Mouse (Mus musculus): ENCODE data around the gene Trub2. TPM values are rescaled to one million over a fixed set of nuclear protein-coding genes. Genes with fewer than 3 reads are reported as not detected.

Trub2 gene
- total and polyA plus RNA-seq, 3 experiments, result 40.9 to 44.7 TPM; not detected in 1

- H3K27ac ChIP-seq (ENCODE audit: control insufficient read depth, low read depth, low read length), result no peak overlapping the region
- H3K9me3 ChIP-seq (replicated peaks; ENCODE audit: insufficient read depth, low read length), result no peaks in the 10 kb centered on the region
- no peak overlapping the region for H3K9ac ChIP-seq (ENCODE audit: control insufficient read depth, low read depth, low read length, poor library complexity, severe bottlenecking)
- peaks cover 0 to 7% of the 10 kb centered on the region in 2 experiments; a peak in 2 of 4 replicates for H3K36me3 ChIP-seq (ENCODE audit: control insufficient read depth in 1 of 2, insufficient read depth in 2 of 2, low read length in 2 of 2)
- no peaks in the 10 kb centered on the region for H3K79me2 ChIP-seq (ENCODE audit: control insufficient read depth, insufficient read depth, low read length, poor library complexity)
- no peak for TF ChIP-seq RAD21 (IDR thresholded peaks at IDR 0.05; ENCODE audit: low read depth, low read length)
- TF ChIP-seq GABPA (IDR thresholded peaks at IDR 0.05; ENCODE audit: low read depth, low read length), result no peak
- TF ChIP-seq TAL1 (IDR thresholded peaks at IDR 0.05; ENCODE audit: low read length), result no peak
- TF ChIP-seq NRF1 (IDR thresholded peaks at IDR 0.05; ENCODE audit: insufficient read depth, low read depth, low read length, poor library complexity, severe bottlenecking), result no peak
- no peak for TF ChIP-seq MXI1 (IDR thresholded peaks at IDR 0.05; ENCODE audit: low read depth, low read length)
- no peak for TF ChIP-seq SIN3A (IDR thresholded peaks at IDR 0.05; ENCODE audit: low read length)
- no peak for TF ChIP-seq CHD2 (IDR thresholded peaks at IDR 0.05; ENCODE audit: low read length)
- no peak for TF ChIP-seq HCFC1 (IDR thresholded peaks at IDR 0.05; ENCODE audit: low read depth, low read length)
- no peak for TF ChIP-seq SMC3 (IDR thresholded peaks at IDR 0.05; ENCODE audit: low read depth, low read length)
- TF ChIP-seq POLR2AphosphoS2 (IDR thresholded peaks at IDR 0.05; ENCODE audit: low read length), result no peak
- no peak for TF ChIP-seq USF1 (IDR thresholded peaks at IDR 0.05; ENCODE audit: low read depth, low read length)
- no peak for TF ChIP-seq EP300 (IDR thresholded peaks at IDR 0.05; ENCODE audit: low read depth in 1 of 2, low read length in 2 of 2)
- TF ChIP-seq BHLHE40 (IDR thresholded peaks at IDR 0.05; ENCODE audit: borderline replicate concordance, low read depth, low read length), result no peak
- no peak for TF ChIP-seq GATA1 (IDR thresholded peaks at IDR 0.05; ENCODE audit: low read depth, low read length)
- no peak for TF ChIP-seq MAX (IDR thresholded peaks at IDR 0.05; ENCODE audit: low read length)
- TF ChIP-seq TBP (IDR thresholded peaks at IDR 0.05; ENCODE audit: low read depth, low read length), result no peak
- H3K4me1 ChIP-seq (ENCODE audit: control insufficient read depth in 1 of 2, insufficient read depth in 2 of 2, low read length in 2 of 2), result peaks cover 0 to 10% of the 10 kb centered on the region in 2 experiments; a peak in 3 of 4 replicates
- no peaks in the 10 kb centered on the region for H3K27me3 ChIP-seq (ENCODE audit: control insufficient read depth in 1 of 2, insufficient read depth in 2 of 2, low read length in 2 of 2)
- DNase-seq (ENCODE audit: low read depth, low spot score), result no peak
- H3K4me3 ChIP-seq (ENCODE audit: control insufficient read depth in 1 of 2, insufficient read depth in 1 of 2, low read depth in 2 of 2, low read length in 2 of 2), result no peak overlapping the region
Measured at GRCm38 (mm10) chr2:29768901-29769300, 19.4 kb downstream of the Trub2 start.

- Histone ChIP-seq H3K9ac (ENCODE audit: control insufficient read depth, low read depth, low read length, poor library complexity, severe bottlenecking) (no peak overlapping the region), H3K27ac (ENCODE audit: control insufficient read depth, low read depth, low read length) (no peak overlapping the region), H3K4me1 (ENCODE audit: control insufficient read depth in 1 of 2, insufficient read depth in 2 of 2, low read length in 2 of 2) (peaks cover 0 to 3% of the 10 kb centered on the region in 2 experiments; a peak in 2 of 4 replicates), H3K9me3 (replicated peaks; ENCODE audit: insufficient read depth, low read length) (no peaks in the 10 kb centered on the region), H3K79me2 (ENCODE audit: control insufficient read depth, insufficient read depth, low read length, poor library complexity) (no peaks in the 10 kb centered on the region), H3K27me3 (ENCODE audit: control insufficient read depth in 1 of 2, insufficient read depth in 2 of 2, low read length in 2 of 2) (no peaks in the 10 kb centered on the region), H3K36me3 (ENCODE audit: control insufficient read depth in 1 of 2, insufficient read depth in 2 of 2, low read length in 2 of 2) (no peaks in the 10 kb centered on the region), H3K4me3 (ENCODE audit: control insufficient read depth in 1 of 2, insufficient read depth in 1 of 2, low read depth in 2 of 2, low read length in 2 of 2) (no peak overlapping the region)
- no peak for DNase-seq (ENCODE audit: low read depth, low spot score)
- no peak for TF ChIP-seq GABPA (IDR thresholded peaks at IDR 0.05; ENCODE audit: low read depth, low read length)
- TF ChIP-seq SIN3A (IDR thresholded peaks at IDR 0.05; ENCODE audit: low read length), result no peak
- no peak for TF ChIP-seq POLR2A (IDR thresholded peaks at IDR 0.05; ENCODE audit: control insufficient read depth in 1 of 2, insufficient read depth in 1 of 2, low read depth in 1 of 2, low read length in 2 of 2, poor library complexity in 1 of 2)
- no peak for TF ChIP-seq MYB (IDR thresholded peaks at IDR 0.05; ENCODE audit: low read depth, low read length)
- TF ChIP-seq MAFK (IDR thresholded peaks at IDR 0.05; ENCODE audit: borderline replicate concordance, low read depth, low read length), result no peak
- no peak for TF ChIP-seq ETS1 (IDR thresholded peaks at IDR 0.05; ENCODE audit: low read depth, low read length)
- TF ChIP-seq RCOR1 (IDR thresholded peaks at IDR 0.05; ENCODE audit: low read depth, low read length), result no peak
- no peak for TF ChIP-seq CHD1 (IDR thresholded peaks at IDR 0.05; ENCODE audit: low read depth, low read length)
- TF ChIP-seq RAD21 (IDR thresholded peaks at IDR 0.05; ENCODE audit: low read depth, low read length), result no peak
- TF ChIP-seq USF2 (IDR thresholded peaks at IDR 0.05; ENCODE audit: borderline replicate concordance in 1 of 2, insufficient read depth in 1 of 2, low read depth in 1 of 2, low read length in 2 of 2), result no peak
- TF ChIP-seq TBP (IDR thresholded peaks at IDR 0.05; ENCODE audit: low read depth, low read length), result no peak
- no peak for TF ChIP-seq GATA1 (IDR thresholded peaks at IDR 0.05; ENCODE audit: low read depth, low read length)
- no peak for TF ChIP-seq HCFC1 (IDR thresholded peaks at IDR 0.05; ENCODE audit: low read depth, low read length)
- TF ChIP-seq KAT2A (conservative IDR thresholded peaks at IDR 0.05; ENCODE audit: low read depth, low read length), result no peak
- no peak for TF ChIP-seq UBTF (IDR thresholded peaks at IDR 0.05; ENCODE audit: borderline replicate concordance, insufficient read depth, low read depth, low read length)
- no peak for TF ChIP-seq TAL1 (IDR thresholded peaks at IDR 0.05; ENCODE audit: low read length)
- TF ChIP-seq ZNF384 (IDR thresholded peaks at IDR 0.05; ENCODE audit: low read depth, low read length), result no peak
Measured at GRCm38 (mm10) chr2:29767976-29768709, 20.2 kb downstream of the Trub2 start.

All from MEL (cell line).